Mouse (Mus musculus) ES-Bruce4 (cell line): Measurements from ENCODE around the gene Shroom2.

ENCODE experiments used
- CTCF ChIP-seq: IDR thresholded peaks from one replicate; pipeline ENCODE4 v1.8.1; 2011; ENCODE audit warnings: low read depth, low read length
- POLR2A ChIP-seq: IDR thresholded peaks from one replicate; pipeline ENCODE4 v1.8.1; 2011; ENCODE audit warnings: low read length; ENCODE audit not compliant: insufficient read depth

GRCm38 (mm10) chrX:152738759-152739368 lies 30.4 kb downstream of the Shroom2 start:
- TF ChIP-seq POLR2A: no peak
- no peak for TF ChIP-seq CTCF
